Mouse (Mus musculus) liver, embryonic 18 days (tissue): ENCODE data around the gene Bmx. TPM values are rescaled to one million over a fixed set of nuclear protein-coding genes. Genes with fewer than 3 reads are reported as not detected.

Experiments
- polyA plus RNA-seq: library from polyadenylated mRNA; depleted of rRNA; stranded (reverse); fragments of >200 nt; gene quantifications from 2 replicates; pipeline ENCODE4 v1.2.3, GENCODE M21; 2012; rRNA removed

Bmx gene
- polyA plus RNA-seq, result 0.99 and 1.1 TPM in 2 replicates

GRCm38 (mm10) chrX:164258057-164258456, at the start of gene Bmx:
Gene Bmx, minus strand, starts transcription at chrX:164258193.

GRCm38 (mm10) chrX:164269285-164269761, 11.3 kb upstream of the Bmx start, which contains the start of gene Pir:
Gene Pir, plus strand, starts transcription at chrX:164269371.

Other genes starting within 250 kb of the Bmx start
- gene Car5b, start 230.2 kb downstream of the Bmx start, polyA plus RNA-seq, result 0.27 and 0.30 TPM in 2 replicates
- gene Siah1b, start 181.7 kb downstream of the Bmx start, polyA plus RNA-seq, result 7.5 and 7.7 TPM in 2 replicates
- gene Cltrn, start 169.4 kb downstream of the Bmx start, polyA plus RNA-seq, result 1.6 and 2.8 TPM in 2 replicates
- 0.26 and 0.54 TPM in 2 replicates for gene Ace2, start 118.9 kb downstream of the Bmx start, polyA plus RNA-seq
- gene Pir, start 11.2 kb upstream of the Bmx start, polyA plus RNA-seq, result 7.1 and 7.8 TPM in 2 replicates
- gene Vegfd, start 115.2 kb upstream of the Bmx start, polyA plus RNA-seq, result 1.3 and 1.5 TPM in 2 replicates
- 6.7 and 7.2 TPM in 2 replicates for gene Piga, start 161.6 kb upstream of the Bmx start, polyA plus RNA-seq
- 0.42 and 0.43 TPM in 2 replicates for gene Asb11, start 178.8 kb upstream of the Bmx start, polyA plus RNA-seq
- 0.08 and 0.10 TPM in 2 replicates for gene Asb9, start 248.1 kb upstream of the Bmx start, polyA plus RNA-seq